Mouse (Mus musculus) B cell, adult 62 days (primary cell): ENCODE measurements around the gene Gm45753. TPM values are rescaled to one million over a fixed set of nuclear protein-coding genes. Genes with fewer than 3 reads are reported as not detected.

Experiments used
- total RNA-seq: library from RNA; stranded (reverse); gene quantifications from 4 replicates; pipeline ENCODE4 v1.2.4, GENCODE M21; 2023

Gene Gm45753
- not detected in 4 replicates for total RNA-seq

DNA sequence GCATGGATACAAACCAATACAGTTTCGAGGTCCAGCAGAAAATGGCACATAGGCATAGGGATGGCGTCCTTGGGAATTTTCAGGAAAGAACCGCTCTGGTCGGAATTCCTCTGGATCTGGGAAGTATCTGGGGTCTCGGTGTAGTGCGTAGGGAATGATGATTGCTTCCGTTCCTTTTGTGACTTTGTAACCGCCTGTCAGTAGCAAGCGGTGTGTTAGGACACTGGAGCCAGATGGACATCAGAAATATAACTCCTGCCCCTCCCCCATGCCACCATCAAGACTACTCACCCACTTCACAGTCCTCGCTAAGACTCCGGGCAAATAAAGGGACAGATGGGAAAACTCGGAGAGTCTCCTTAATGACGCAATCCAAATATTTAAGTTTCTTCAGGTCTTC, at the start of gene Gm45753:
TSS of gene Gm45753 (minus strand) at position 101 of the 400 bp plus-strand sequence.

GRCm38 (mm10) chr8:45332685-45333409, 24.6 kb upstream of the Gm45753 start, which contains the start of gene Cyp4v3:
TSS of gene Cyp4v3 (minus strand) at chr8:45333216.

GRCm38 (mm10) chr8:45294687-45295086, 13.6 kb downstream of the Gm45753 start, which contains the start of gene Klkb1:
TSS of gene Klkb1 (minus strand) at chr8:45294859.

GRCm38 (mm10) chr8:45261920-45262319, 46.3 kb downstream of the Gm45753 start, which contains the start of gene F11:
TSS of gene F11 (minus strand) at chr8:45262031.

Other genes starting within 250 kb of the Gm45753 start
- gene Mtnr1a, start 239.3 kb downstream of the Gm45753 start, total RNA-seq = not detected in 4 replicates
- gene F11, start 46.4 kb downstream of the Gm45753 start, total RNA-seq = not detected in 4 replicates
- gene Klkb1, start 13.6 kb downstream of the Gm45753 start, total RNA-seq = not detected in 4 replicates
- 6.7 to 7.8 TPM (median 7.6 TPM) in 4 replicates for gene Cyp4v3, start 24.8 kb upstream of the Gm45753 start, total RNA-seq
- gene Fam149a, start 73.8 kb upstream of the Gm45753 start, total RNA-seq = 0.91 to 1.8 TPM (median 1.6 TPM) in 4 replicates
- 16.4 to 22.0 TPM (median 18.8 TPM) in 4 replicates for gene Tlr3, start 102.6 kb upstream of the Gm45753 start, total RNA-seq
- 9.6 to 15.4 TPM (median 14.7 TPM) in 4 replicates for gene Sorbs2, start 199.3 kb upstream of the Gm45753 start, total RNA-seq